Mouse (Mus musculus) right cerebral cortex, adult 2 months (tissue): Measurements from ENCODE around the gene Smox.

Experiments
- DNase-seq, 2 experiments: peaks; one replicate each; pipeline ENCODE4 v3.0.0; 2021 to 2022; ENCODE audit warnings: low spot score in 2 of 2

The Smox gene

GRCm38 (mm10) chr2:131485126-131485525 lies 6.2 kb upstream of the Smox start:
- DNase-seq: no peak

GRCm38 (mm10) chr2:131486046-131486445 lies 5.2 kb upstream of the Smox start:
- DNase-seq: no peak

DNA sequence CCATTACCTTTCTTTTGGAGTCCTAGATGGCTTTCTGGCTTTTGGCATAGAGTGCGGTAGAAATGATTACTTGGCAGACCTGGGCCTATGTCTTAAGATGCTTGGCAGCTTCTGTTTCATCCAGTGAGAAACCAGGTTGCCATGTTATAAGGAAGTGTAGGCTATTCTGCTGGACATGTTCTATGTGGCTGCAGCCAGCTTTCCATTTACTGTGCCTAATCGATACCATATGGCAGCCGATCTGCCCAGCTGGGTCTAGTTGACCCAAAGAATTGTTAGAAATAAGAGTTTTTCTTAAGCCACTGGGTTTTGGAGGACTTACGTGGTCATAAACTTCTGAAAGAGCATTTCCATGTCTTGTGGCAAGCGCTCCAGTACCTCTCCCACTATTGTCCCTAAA lies 4.0 kb upstream of the Smox start:
- DNase-seq: no peak

DNA sequence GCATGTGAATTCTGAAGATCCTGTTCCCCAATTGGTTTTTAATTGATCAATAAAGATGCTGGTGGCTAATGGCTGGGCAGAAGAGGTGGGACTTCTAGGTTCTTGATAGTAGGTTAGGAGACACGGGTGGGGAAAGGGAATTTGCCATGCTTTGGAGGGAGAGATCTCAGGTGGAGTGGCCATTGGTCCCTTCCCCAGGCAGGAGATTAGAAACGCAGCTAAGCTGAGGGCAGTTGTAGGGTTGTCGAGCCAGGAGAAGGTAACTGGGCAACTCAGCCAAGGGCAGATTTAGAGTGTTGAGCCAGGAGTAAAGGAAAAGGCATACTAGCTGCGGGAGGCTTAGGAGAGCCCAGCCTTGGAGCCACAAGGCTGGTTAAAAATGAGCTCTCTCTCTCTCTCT lies 3.0 kb upstream of the Smox start:
- no peak for DNase-seq

GRCm38 (mm10) chr2:131488870-131489269 lies 2.4 kb upstream of the Smox start:
- DNase-seq: no peak

DNA sequence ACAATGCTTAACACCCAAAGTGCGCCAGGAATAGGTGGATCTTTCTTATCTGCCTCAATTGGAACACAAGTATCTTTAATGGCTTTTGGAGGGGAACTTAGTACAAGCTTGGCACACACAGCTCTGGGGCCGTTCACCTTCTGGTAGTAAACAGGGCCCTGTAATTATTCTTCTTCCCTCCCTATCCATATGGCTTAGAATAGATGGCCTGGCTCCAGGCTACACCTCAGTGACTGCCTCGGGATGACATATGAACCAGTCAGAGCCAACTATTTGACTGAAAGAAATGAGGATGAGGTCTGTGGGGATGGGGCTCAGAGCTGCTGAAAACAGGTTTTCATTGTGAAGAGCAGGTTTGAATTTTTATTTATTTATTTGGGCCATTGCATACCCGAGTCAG lies 1.7 kb upstream of the Smox start:
- DNase-seq: no peak

DNA sequence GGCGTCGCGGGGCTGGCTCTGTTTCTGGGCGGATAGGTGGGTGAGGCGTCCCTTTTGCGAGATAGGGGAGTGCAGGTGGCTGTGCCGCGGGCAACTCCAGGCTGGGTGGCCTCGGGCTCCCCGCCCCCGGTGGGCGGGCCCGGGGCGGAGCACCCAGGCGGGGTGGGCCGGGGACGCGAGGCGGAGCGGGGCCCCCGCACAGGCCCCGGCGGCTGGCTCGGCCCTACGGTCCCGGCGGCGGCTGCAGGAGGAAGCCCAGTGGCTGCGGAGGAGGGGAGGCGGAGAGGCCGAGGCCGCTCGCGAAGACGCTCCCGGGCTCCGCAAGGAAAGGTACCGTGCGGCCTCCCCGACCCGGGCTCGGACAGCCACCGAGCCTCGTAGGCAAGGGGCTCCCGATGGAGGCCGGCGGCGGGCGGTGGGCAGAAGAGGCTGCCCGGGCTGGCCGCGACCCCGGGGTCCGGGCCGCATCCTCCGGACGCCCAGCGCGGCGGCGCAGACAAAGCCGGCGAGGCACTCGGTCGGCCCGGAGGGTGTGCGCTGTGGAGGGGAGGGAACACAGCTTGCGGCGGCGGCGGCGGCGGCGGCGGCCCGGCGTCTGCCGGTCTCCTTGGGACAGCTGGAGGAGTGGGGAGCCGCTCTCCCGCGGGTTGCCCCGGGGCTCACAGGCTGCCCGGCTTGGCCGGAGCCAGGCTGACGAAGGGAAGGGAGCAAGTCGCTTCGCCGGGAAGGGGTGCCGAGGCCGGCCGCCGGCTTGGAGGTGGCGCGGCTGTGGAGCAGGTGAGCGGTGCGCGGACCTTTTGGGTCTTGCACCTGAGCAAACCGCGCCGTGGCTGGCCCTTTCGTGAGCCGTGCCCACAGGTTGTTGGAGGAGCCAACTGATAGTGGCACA lies 655 bp downstream of the Smox start:
- peak; percentile 73 to 74 for DNase-seq

DNA sequence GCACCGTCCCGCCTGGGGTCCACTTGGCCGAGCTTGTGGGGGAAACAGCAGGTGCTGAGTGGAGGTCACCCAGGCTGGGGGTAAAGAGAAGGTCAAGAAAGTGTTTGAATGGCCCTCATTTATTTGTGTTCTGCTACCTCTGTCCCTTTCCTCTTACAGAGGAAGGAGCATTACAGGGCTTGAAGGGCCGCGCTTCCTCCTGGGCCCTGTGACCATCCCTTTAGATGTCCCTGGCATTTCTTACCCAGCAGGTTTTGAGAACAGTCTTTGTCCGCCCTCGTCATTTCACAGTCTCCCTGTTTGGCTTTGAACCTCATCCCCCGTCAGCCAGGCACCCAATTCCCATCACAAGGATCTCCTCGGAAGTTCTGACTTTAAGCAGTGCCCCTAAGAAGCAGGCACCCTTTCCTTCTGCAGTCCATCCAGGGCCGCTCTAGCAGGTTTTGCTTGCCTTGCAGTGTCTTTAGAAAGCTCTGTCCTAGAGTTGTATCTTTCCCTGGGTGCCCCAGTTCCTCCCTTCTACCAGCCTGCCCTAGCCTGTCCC lies 1.4 kb downstream of the Smox start:
- no peak for DNase-seq

GRCm38 (mm10) chr2:131493446-131493845 lies 2.1 kb downstream of the Smox start:
- no peak for DNase-seq

- DNase-seq: no peak
Measured at GRCm38 (mm10) chr2:131495256-131495655, 4.0 kb downstream of the Smox start.

DNA sequence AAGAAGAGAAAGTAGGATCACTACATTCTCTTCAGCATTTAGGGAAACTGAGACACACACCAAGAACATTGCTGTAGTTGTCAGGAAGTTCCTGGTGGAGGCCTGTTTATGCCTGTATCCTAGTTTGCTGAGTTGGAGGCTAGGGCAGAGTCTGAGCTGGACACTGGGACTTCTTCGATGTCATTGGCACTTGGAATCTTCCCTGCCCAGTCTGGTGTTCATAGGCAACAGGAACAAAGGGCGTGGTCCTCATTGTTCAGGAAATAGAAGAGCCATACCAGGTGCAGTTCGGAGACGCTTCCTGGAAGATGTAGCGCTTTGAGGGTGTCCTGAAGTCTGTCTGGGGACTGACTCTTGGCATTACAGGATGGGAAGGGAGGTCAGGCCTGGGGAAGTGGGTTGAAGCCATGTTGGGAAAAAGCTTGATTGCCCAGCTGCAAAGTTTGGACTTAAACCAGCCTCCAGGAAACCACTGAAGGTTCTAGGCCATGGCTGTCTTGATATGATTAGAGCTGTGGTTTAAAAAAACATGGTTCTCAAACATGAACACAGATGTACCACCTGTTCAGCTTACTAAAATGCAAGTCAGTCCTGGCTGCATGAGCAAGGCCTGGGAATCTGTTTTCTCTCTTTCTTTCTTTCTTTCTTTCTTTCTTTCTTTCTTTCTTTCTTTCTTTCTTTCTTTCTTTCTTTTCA lies 5.0 kb downstream of the Smox start:
- no peak for DNase-seq

- DNase-seq: no peak
Measured at GRCm38 (mm10) chr2:131497224-131497856, 6.0 kb downstream of the Smox start.

- no peak for DNase-seq
Measured at GRCm38 (mm10) chr2:131498219-131498618, 6.9 kb downstream of the Smox start.

- DNase-seq: no peak
Measured at GRCm38 (mm10) chr2:131499290-131499845, 8.1 kb downstream of the Smox start.

- no peak for DNase-seq
Measured at GRCm38 (mm10) chr2:131501886-131502285, 10.6 kb downstream of the Smox start.

GRCm38 (mm10) chr2:131502561-131502960 lies 11.3 kb downstream of the Smox start:
- no peak for DNase-seq

GRCm38 (mm10) chr2:131505431-131505830 lies 14.1 kb downstream of the Smox start:
- no peak for DNase-seq

- DNase-seq: no peak
Measured at GRCm38 (mm10) chr2:131506358-131506757, 15.1 kb downstream of the Smox start.

GRCm38 (mm10) chr2:131508501-131508900 lies 17.2 kb downstream of the Smox start:
- DNase-seq: peak in 1 of 2 experiments; percentile 53

DNA sequence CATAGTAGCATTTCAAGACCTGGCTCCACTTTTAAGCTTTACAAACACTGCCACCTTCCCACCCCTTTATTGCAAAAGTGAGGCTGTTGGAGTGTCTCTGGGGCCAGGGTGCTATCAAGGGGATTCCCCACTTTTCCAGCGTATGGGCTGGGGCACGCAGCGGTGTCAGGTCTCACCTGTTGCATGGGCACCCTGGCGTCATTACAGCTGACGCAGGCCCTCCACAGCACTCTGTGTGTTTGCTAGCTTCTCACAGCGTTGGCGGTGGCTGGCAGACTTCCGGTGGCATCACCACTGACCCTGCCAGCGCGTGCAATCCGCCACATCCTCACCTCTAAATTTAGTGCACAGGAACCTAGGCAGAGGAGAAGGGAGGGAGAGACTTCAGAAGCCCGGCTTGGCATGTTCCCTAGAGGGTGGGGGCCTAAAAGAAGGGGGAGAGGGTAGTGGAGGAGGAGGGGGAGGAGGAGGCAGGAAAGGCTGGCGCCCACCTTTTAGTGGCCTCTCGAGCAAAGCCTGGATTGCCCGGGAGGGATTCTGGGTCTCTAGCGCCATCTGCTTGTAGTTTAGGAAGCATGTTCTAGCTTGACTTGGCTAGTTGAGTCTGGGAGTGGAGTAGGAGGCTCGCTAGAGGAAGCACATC lies 18.5 kb downstream of the Smox start:
- peak; percentile 69 to 71 for DNase-seq

GRCm38 (mm10) chr2:131510531-131510930 lies 19.2 kb downstream of the Smox start:
- DNase-seq: no peak
